Mouse (Mus musculus) forebrain, embryonic 15.5 days (tissue): Measurements from ENCODE around the gene Smarcc2. TPM values are rescaled to one million over a fixed set of nuclear protein-coding genes. Genes with fewer than 3 reads are reported as not detected.
A peak's percentile ranks its signal among the peaks of the same experiment; 100 is the strongest.

Experiments
- ATAC-seq: fragments of 200-750 bp; cut with Nextera tagmentation; replicated peaks from 2 replicates; pipeline ENCODE4 v1.8.0; 2017; ENCODE audit warnings: mild to moderate bottlenecking, moderate TSS enrichment, moderate library complexity
- H3K27ac ChIP-seq: fragments of 300-500 bp; sonication (generic); replicated peaks from 2 replicates; pipeline ENCODE4 v1.5.1; 2015; ENCODE audit warnings: mild to moderate bottlenecking, inconsistent platforms
- H3K27me3 ChIP-seq: fragments of 300-500 bp; sonication (generic); 2 replicates; pipeline ENCODE4 v1.6.1; 2015; ENCODE audit warnings: inconsistent platforms
- H3K36me3 ChIP-seq: fragments of 300-500 bp; sonication (generic); 2 replicates; pipeline ENCODE4 v1.6.1; 2015; ENCODE audit warnings: mild to moderate bottlenecking, inconsistent platforms
- H3K4me1 ChIP-seq: fragments of 300-500 bp; sonication (generic); 2 replicates; pipeline ENCODE4 v1.6.1; 2015; ENCODE audit warnings: inconsistent platforms
- H3K4me2 ChIP-seq: fragments of 300-500 bp; sonication (generic); replicated peaks from 2 replicates; pipeline ENCODE4 v1.6.1; 2015; ENCODE audit warnings: mild to moderate bottlenecking, inconsistent platforms
- H3K4me3 ChIP-seq: fragments of 300-500 bp; sonication (generic); 2 replicates; pipeline ENCODE4 v1.5.1; 2015; ENCODE audit warnings: mild to moderate bottlenecking, inconsistent platforms
- H3K9ac ChIP-seq: fragments of 300-500 bp; sonication (generic); replicated peaks from 2 replicates; pipeline ENCODE4 v1.6.1; 2015; ENCODE audit warnings: mild to moderate bottlenecking, inconsistent platforms
- H3K9me3 ChIP-seq: fragments of 300-500 bp; sonication (generic); 2 replicates; pipeline ENCODE4 v1.6.1; 2016; ENCODE audit warnings: inconsistent platforms
- WGBS: fragments of 180-500 bp; shearing (Covaris S2); methylation state at CpG from one replicate; pipeline ENCODE4 v1.1.7; 2015; ENCODE audit warnings: mixed read lengths; 5-methylcytosine and 5-hydroxymethylcytosine counted together
- polyA plus RNA-seq: library from polyadenylated mRNA; unstranded; fragments of >200 nt; fragmentation: Nextera tagmentation; extraction: Ambion mirVana; gene quantifications from 2 replicates; pipeline ENCODE4 v1.2.1, GENCODE M21; 2015

Smarcc2 gene
- polyA plus RNA-seq = 201 and 202 TPM in 2 replicates

DNA sequence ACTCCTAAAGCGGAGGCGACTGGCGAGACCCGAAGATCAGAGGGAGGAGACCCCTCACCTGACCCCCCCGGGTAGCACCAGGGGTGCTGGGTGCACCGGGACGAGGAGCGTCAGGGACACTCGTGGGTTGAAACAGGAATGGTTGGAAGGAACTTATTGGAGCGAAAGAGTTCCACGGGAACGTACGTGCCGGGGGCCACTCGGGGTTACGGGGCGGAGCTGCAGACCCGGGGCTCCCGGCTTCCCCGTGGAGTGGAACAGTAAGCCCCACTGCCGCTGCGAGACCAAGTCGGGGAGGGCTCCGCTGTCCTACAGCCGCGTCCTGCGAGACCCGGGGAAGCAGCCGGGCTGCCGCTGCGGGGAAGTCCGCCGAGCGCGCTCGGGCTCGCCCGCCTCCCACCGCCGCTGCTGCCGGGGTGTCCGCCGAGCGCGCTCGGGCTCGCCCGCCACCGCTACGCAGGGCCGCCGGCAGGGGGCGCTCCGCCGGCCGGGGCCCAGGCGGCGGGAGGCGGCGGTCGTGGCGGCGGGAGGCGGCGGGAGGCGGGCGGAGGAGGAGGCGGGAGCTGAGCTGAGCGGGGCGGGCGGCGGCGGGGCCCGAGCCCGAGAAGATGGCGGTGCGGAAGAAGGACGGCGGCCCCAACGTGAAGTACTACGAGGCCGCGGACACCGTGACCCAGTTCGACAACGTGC, at the start of gene Smarcc2:
Gene Smarcc2, plus strand, starts transcription at position 530 of the 690 bp plus-strand sequence.
- no peaks in the 10 kb centered on the region for H3K27me3 ChIP-seq
- H3K9ac ChIP-seq = peak within 1 kb of the TSS; percentile 83
- peak; percentile 75 for ATAC-seq
- WGBS = under 1% methylated on average over 79 of the region's 86 CpGs
- H3K27ac ChIP-seq = peak within 1 kb of the TSS; percentile 91
- H3K4me2 ChIP-seq = peak within 1 kb of the TSS; percentile 74
- H3K4me1 ChIP-seq = peaks cover 17% of the 10 kb centered on the region
- H3K9me3 ChIP-seq = no peaks in the 10 kb centered on the region
- H3K4me3 ChIP-seq = peak within 1 kb of the TSS; percentile 88
- peaks cover 21% of the 10 kb centered on the region for H3K36me3 ChIP-seq

- peak overlapping the region; percentile 90 for H3K9ac ChIP-seq
- H3K4me1 ChIP-seq = peaks cover 54% of the 10 kb centered on the region
- H3K4me3 ChIP-seq = peak overlapping the region; percentile 98
- peak overlapping the region; percentile 99 for H3K4me2 ChIP-seq
- 4% methylated on average over 36 of the region's 36 CpGs for WGBS
- no peaks in the 10 kb centered on the region for H3K27me3 ChIP-seq
- H3K9me3 ChIP-seq = no peaks in the 10 kb centered on the region
- peak overlapping the region; percentile 99 for H3K27ac ChIP-seq
- ATAC-seq = peak; percentile 86
- peaks cover 13% of the 10 kb centered on the region for H3K36me3 ChIP-seq
These were observed 49.1 kb upstream of the Smarcc2 start for GRCm38 (mm10) chr10:128409692-128410559.

GRCm38 (mm10) chr10:128410560-128410845, 48.5 kb upstream of the Smarcc2 start:
- no peaks in the 10 kb centered on the region for H3K9me3 ChIP-seq
- WGBS = 20% methylated on average over 4 of the region's 4 CpGs
- no peak for ATAC-seq
- H3K27me3 ChIP-seq = no peaks in the 10 kb centered on the region
- peak overlapping the region; percentile 98 for H3K4me3 ChIP-seq
- H3K9ac ChIP-seq = peak overlapping the region; percentile 93; the same call in 1 of the 2 replicates
- peaks cover 18% of the 10 kb centered on the region for H3K36me3 ChIP-seq
- peak overlapping the region; percentile 99 for H3K27ac ChIP-seq
- peaks cover 54% of the 10 kb centered on the region for H3K4me1 ChIP-seq
- H3K4me2 ChIP-seq = peak overlapping the region; percentile 99

DNA sequence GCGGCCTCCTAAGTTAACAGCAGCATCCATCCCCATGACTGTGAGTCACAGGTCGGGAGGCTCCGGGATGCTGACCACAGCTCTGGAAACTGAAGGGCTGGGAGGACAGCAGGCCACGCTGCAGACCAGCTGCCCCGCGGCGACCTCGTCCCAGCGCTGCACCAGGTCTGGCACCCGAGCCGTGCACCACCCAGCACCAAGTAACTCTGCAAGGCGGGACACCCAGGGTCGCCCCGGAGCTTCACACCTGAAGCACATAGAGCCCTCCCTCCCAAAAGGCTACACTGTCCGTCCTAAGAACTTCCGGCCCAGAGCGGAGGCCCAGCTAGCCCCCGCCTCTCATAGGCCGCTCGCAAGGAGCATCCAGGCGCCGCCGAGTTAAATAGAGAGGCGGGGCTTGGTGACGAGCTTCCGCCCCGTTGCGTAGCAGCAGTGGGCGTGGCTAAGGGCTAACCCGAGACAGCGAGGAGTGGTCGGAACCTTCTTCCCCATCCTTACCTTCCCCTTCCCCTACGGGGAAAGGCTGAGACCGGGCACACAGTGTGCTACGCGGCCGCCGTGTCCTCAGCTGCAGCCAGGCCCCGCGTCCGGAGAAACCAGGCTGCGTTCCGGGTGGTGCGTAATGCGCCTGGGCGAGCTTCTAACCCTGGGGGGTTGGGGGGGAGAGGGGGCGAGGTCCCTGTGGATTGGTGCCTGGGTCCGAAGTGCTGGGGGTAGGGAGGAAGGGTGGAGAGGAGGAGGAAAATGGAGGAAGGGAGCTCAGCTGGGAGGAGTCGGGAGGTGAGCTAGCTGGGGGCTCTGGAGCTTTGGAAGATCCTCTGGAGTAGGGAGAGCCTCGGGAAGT, 47.6 kb upstream of the Smarcc2 start, which contains the start of the genes Nabp2 and Rnf41:
Gene Nabp2, minus strand, starts transcription at position 282 of the 844 bp plus-strand sequence.
Gene Rnf41, plus strand, starts transcription at position 447 of the 844 bp plus-strand sequence.
- no peaks in the 10 kb centered on the region for H3K27me3 ChIP-seq
- H3K27ac ChIP-seq = peak within 1 kb of the TSS; percentile 99
- under 1% methylated on average over 50 of the region's 50 CpGs for WGBS
- H3K36me3 ChIP-seq = peaks cover 27% of the 10 kb centered on the region
- H3K9me3 ChIP-seq = no peaks in the 10 kb centered on the region
- H3K4me1 ChIP-seq = peaks cover 54% of the 10 kb centered on the region
- H3K4me2 ChIP-seq = peak within 1 kb of the TSS; percentile 99
- peak; percentile 90 for ATAC-seq
- peak within 1 kb of the TSS; percentile 93 for H3K9ac ChIP-seq
- peak within 1 kb of the TSS; percentile 98 for H3K4me3 ChIP-seq

- Histone ChIP-seq H3K9ac (peak overlapping the region; percentile 93), H3K27ac (peak overlapping the region; percentile 99), H3K36me3 (peaks cover 33% of the 10 kb centered on the region), H3K9me3 (no peaks in the 10 kb centered on the region), H3K27me3 (no peaks in the 10 kb centered on the region), H3K4me1 (peaks cover 54% of the 10 kb centered on the region), H3K4me3 (peak overlapping the region; percentile 98), H3K4me2 (peak overlapping the region; percentile 99)
- ATAC-seq = no peak
- 0% methylated on average over 14 of the region's 14 CpGs for WGBS
These were observed 47.0 kb upstream of the Smarcc2 start for GRCm38 (mm10) chr10:128412055-128412381.

DNA sequence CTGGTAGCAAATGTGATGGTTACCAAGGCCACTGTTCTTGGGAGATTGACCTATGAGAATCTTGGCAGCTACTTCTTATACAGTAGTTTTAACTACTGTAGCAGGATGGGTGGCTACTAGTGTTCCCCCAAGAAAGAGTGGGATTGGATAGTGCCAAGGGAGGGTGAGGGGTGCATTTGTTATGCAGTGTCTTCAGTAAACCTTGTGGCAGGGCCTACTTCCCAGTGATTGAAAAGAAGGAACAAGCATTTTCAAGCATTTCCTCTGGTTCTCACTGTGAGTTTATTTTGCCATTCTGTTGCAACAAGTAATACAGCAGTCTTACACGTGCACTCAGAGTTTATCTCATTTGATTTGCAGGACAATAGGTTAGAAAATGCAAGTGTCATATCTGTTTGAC, 46.5 kb upstream of the Smarcc2 start:
- H3K9me3 ChIP-seq = no peaks in the 10 kb centered on the region
- no peaks in the 10 kb centered on the region for H3K27me3 ChIP-seq
- H3K4me3 ChIP-seq = peak overlapping the region; percentile 98
- H3K9ac ChIP-seq = peak overlapping the region; percentile 93
- H3K36me3 ChIP-seq = peaks cover 38% of the 10 kb centered on the region
- H3K4me1 ChIP-seq = peaks cover 54% of the 10 kb centered on the region
- WGBS = 41% methylated on average over 1 of the region's 1 CpGs
- peak overlapping the region; percentile 99 for H3K27ac ChIP-seq
- ATAC-seq = no peak
- peak overlapping the region; percentile 99 for H3K4me2 ChIP-seq

DNA sequence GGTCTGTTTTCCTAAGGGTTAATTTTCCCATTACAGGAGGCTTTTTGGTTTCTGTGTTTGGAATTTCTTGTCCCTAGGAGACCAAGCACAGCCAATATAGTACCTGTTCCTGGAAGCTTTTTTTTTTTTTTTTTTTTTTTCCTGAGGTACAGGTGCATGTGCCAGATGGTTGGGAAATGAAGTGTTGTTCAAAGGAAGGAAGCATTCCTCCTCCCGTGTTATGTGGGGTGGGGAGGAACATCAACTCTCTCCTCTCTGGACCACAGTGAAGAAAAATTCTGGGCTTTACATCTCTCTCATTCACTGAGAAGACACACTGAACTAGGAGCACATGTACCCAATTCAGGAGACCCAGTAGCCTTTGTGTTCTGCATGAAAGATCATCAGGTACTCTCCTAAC, 46.0 kb upstream of the Smarcc2 start:
- Histone ChIP-seq H3K36me3 (peaks cover 39% of the 10 kb centered on the region), H3K9ac (peak overlapping the region; percentile 93; the same call in 1 of the 2 replicates), H3K4me2 (peak overlapping the region; percentile 99), H3K9me3 (no peaks in the 10 kb centered on the region), H3K4me3 (peak overlapping the region; percentile 98), H3K4me1 (peaks cover 50% of the 10 kb centered on the region), H3K27me3 (no peaks in the 10 kb centered on the region), H3K27ac (0 out of 2 replicates have a peak overlapping the region, but pooled peaks have one; percentile 99)
- no peak for ATAC-seq
- 39% methylated on average over 1 of the region's 1 CpGs for WGBS

- Histone ChIP-seq H3K27me3 (no peaks in the 10 kb centered on the region), H3K36me3 (peaks cover 56% of the 10 kb centered on the region), H3K4me3 (no peak overlapping the region), H3K4me2 (no peak overlapping the region), H3K27ac (no peak overlapping the region), H3K9ac (no peak overlapping the region), H3K4me1 (peaks cover 42% of the 10 kb centered on the region), H3K9me3 (no peaks in the 10 kb centered on the region)
- no peak for ATAC-seq
- WGBS = 94% methylated on average over 5 of the region's 5 CpGs
These were observed 44.2 kb upstream of the Smarcc2 start for GRCm38 (mm10) chr10:128414848-128415247.

DNA sequence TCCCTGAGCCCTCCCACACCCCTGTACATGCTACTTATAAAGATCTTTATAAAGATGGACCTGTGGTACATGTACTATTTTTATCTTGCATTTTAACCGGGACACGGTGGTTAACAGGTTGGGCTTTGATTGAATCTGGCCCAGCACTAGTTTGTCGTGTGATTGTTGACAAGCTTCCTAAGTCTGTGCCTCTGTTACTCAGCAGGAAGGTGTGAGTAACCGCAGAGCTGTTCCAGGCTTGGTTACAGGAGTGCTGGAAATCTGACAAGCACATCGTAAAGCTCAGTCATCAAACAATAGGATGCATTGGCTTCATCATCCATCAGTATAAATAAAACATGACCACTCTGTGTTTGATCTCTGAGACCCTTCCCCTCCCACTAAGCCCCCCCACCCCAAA, 36.6 kb upstream of the Smarcc2 start:
- Histone ChIP-seq H3K4me1 (no peaks in the 10 kb centered on the region), H3K9me3 (no peaks in the 10 kb centered on the region), H3K27me3 (no peaks in the 10 kb centered on the region), H3K9ac (no peak overlapping the region), H3K4me2 (no peak overlapping the region), H3K27ac (no peak overlapping the region), H3K36me3 (peaks cover 77% of the 10 kb centered on the region), H3K4me3 (no peak overlapping the region)
- no peak for ATAC-seq
- WGBS = 84% methylated on average over 5 of the region's 5 CpGs

DNA sequence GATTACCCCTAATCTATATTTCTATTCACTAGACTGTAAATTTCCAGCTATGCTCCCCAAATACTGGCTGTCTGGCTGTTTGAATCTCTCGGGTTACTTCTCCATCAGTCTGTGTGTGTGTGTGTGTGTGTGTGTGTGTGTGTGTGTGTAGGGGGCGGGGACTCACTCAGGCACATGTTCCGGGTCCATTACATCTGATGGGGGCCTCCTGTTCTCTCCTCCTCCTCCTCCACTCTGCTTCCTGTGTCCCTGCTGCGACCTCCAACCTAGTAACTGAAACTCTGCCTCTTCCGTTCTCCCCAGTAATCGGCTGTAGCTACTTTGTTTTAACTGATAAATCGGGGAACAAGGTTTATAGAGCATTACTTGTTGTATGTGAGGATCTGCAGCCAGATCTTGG, 34.4 kb upstream of the Smarcc2 start:
- no peak overlapping the region for H3K4me3 ChIP-seq
- no peak for ATAC-seq
- H3K4me2 ChIP-seq = no peak overlapping the region
- H3K36me3 ChIP-seq = peaks cover 72% of the 10 kb centered on the region
- H3K27me3 ChIP-seq = no peaks in the 10 kb centered on the region
- no peaks in the 10 kb centered on the region for H3K9me3 ChIP-seq
- no peak overlapping the region for H3K27ac ChIP-seq
- H3K4me1 ChIP-seq = no peaks in the 10 kb centered on the region
- H3K9ac ChIP-seq = no peak overlapping the region
- 72% methylated on average over 7 of the region's 7 CpGs for WGBS

- H3K27ac ChIP-seq = no peak overlapping the region
- no peak overlapping the region for H3K4me2 ChIP-seq
- no peaks in the 10 kb centered on the region for H3K9me3 ChIP-seq
- no peaks in the 10 kb centered on the region for H3K4me1 ChIP-seq
- 94% methylated on average over 3 of the region's 3 CpGs for WGBS
- ATAC-seq = no peak
- H3K27me3 ChIP-seq = no peaks in the 10 kb centered on the region
- H3K9ac ChIP-seq = no peak overlapping the region
- no peak overlapping the region for H3K4me3 ChIP-seq
- H3K36me3 ChIP-seq = peaks cover 72% of the 10 kb centered on the region
These were observed 33.8 kb upstream of the Smarcc2 start for GRCm38 (mm10) chr10:128425260-128425659.
